Mouse (Mus musculus) ES-Bruce4 (cell line): ENCODE data around the gene Fam124a. TPM values are rescaled to one million over a fixed set of nuclear protein-coding genes. Genes with fewer than 3 reads are reported as not detected.

Source experiments
- H3K27ac ChIP-seq: 2 replicates; pipeline ENCODE4 v1.5.1; 2012; ENCODE audit warnings: low read length, inconsistent platforms; ENCODE audit not compliant: insufficient read depth
- H3K27me3 ChIP-seq: 2 replicates; pipeline ENCODE4 v1.6.1; 2012; ENCODE audit warnings: mild to moderate bottlenecking, low read length, inconsistent platforms; ENCODE audit not compliant: control insufficient read depth, poor library complexity, insufficient read depth, severe bottlenecking
- H3K36me3 ChIP-seq: 2 replicates; pipeline ENCODE4 v1.6.1; 2012; ENCODE audit warnings: inconsistent platforms, mild to moderate bottlenecking, low read length, moderate library complexity; ENCODE audit not compliant: control insufficient read depth, poor library complexity, insufficient read depth, severe bottlenecking
- H3K4me1 ChIP-seq: one replicate; pipeline ENCODE4 v1.8.1; 2011; ENCODE audit warnings: low read length; ENCODE audit not compliant: control insufficient read depth, insufficient read depth
- H3K4me3 ChIP-seq: 2 replicates; pipeline ENCODE4 v1.5.1; 2011; ENCODE audit warnings: low read depth, mild to moderate bottlenecking, low read length
- H3K9ac ChIP-seq: 2 replicates; pipeline ENCODE4 v1.6.1; 2012; ENCODE audit warnings: low read depth, mild to moderate bottlenecking, inconsistent platforms; ENCODE audit not compliant: poor library complexity, severe bottlenecking
- H3K9me3 ChIP-seq: replicated peaks from 2 replicates; pipeline ENCODE4 v1.6.1; 2012; ENCODE audit warnings: mild to moderate bottlenecking, low read length, inconsistent platforms; ENCODE audit not compliant: control insufficient read depth, poor library complexity, insufficient read depth, severe bottlenecking
- CTCF ChIP-seq: IDR thresholded peaks from one replicate; pipeline ENCODE4 v1.8.1; 2011; ENCODE audit warnings: low read depth, low read length
- EP300 ChIP-seq: IDR thresholded peaks from 2 replicates; pipeline ENCODE4 v1.6.1; 2011; ENCODE audit warnings: low read depth, low read length; ENCODE audit not compliant: insufficient read depth
- POLR2A ChIP-seq: IDR thresholded peaks from one replicate; pipeline ENCODE4 v1.8.1; 2011; ENCODE audit warnings: low read length; ENCODE audit not compliant: insufficient read depth
- polyA plus RNA-seq: library from polyadenylated mRNA; stranded (reverse); fragments of >200 nt; gene quantifications from 2 replicates; pipeline ENCODE4 v1.2.4, GENCODE M21; 2011; ENCODE audit warnings: low read depth; ENCODE audit not compliant: missing spikeins, insufficient read depth, insufficient read length

The Fam124a gene
- polyA plus RNA-seq, 1 experiment, result 1.5 TPM

DNA sequence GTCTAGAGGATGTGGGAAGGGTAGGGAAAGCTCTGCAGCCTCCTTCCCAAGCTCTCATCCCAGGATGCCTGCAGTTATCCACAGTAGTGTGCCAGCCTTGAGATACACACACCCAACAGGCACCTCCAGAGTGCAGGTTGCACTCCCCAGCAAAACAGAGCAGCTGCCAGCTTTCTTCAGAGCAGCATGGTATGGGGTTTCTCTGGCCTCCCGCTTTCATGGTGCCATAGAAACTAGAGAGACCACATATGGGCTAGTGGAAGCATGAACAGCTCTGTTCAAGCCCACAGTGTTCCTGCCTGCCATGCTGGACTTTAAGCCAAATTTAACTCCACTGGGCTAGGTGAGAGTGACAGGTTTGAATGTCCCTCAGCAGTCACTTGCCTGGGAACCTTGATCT, 47.3 kb downstream of the Fam124a start:
- Histone ChIP-seq H3K4me1 (no peaks in the 10 kb centered on the region), H3K9ac (no peak overlapping the region), H3K4me3 (no peak overlapping the region), H3K9me3 (no peaks in the 10 kb centered on the region), H3K27ac (no peak overlapping the region), H3K36me3 (no peaks in the 10 kb centered on the region), H3K27me3 (no peaks in the 10 kb centered on the region)
- no peak for TF ChIP-seq POLR2A
- TF ChIP-seq CTCF, result no peak
- TF ChIP-seq EP300, result no peak

DNA sequence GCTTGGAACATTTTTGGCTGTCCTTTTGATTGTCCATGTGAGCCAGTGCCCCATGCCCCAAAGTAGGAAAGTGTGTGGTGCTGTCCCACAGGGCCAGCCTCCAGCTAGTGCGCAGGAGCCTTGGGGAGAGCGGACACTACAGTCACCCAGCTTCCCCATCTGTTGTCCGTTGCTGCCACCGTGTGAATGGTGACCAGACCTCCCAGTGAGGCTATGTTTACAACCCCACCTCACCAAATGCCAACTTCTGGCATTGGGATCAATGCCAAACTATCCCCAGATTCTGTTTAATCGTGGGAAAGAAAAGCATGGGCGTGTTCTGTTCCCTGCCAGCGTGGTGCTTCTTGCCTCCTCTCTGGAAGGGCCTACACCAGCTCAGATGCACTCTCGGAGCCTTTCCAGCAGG, 52.3 kb downstream of the Fam124a start:
- TF ChIP-seq EP300 (no peak), CTCF (no peak), POLR2A (no peak)

GRCm38 (mm10) chr14:62609904-62610303, 54.4 kb downstream of the Fam124a start:
- Histone ChIP-seq H3K36me3 (no peaks in the 10 kb centered on the region), H3K27ac (no peak overlapping the region), H3K27me3 (no peaks in the 10 kb centered on the region), H3K9ac (no peak overlapping the region), H3K9me3 (no peaks in the 10 kb centered on the region), H3K4me1 (no peaks in the 10 kb centered on the region), H3K4me3 (no peak overlapping the region)
- no peak for TF ChIP-seq POLR2A
- no peak for TF ChIP-seq EP300
- no peak for TF ChIP-seq CTCF

More for the DNA sequence above, 52.3 kb downstream of the Fam124a start:
- no peak overlapping the region for H3K4me3 ChIP-seq
- H3K27me3 ChIP-seq, result no peaks in the 10 kb centered on the region
- no peaks in the 10 kb centered on the region for H3K4me1 ChIP-seq
- no peaks in the 10 kb centered on the region for H3K9me3 ChIP-seq
- H3K9ac ChIP-seq, result no peak overlapping the region
- no peaks in the 10 kb centered on the region for H3K36me3 ChIP-seq
- H3K27ac ChIP-seq, result no peak overlapping the region

- no peak overlapping the region for H3K9ac ChIP-seq
- TF ChIP-seq POLR2A (no peak), CTCF (no peak), EP300 (no peak)
- no peaks in the 10 kb centered on the region for H3K9me3 ChIP-seq
- H3K4me1 ChIP-seq, result no peaks in the 10 kb centered on the region
- no peak overlapping the region for H3K27ac ChIP-seq
- no peaks in the 10 kb centered on the region for H3K27me3 ChIP-seq
- H3K36me3 ChIP-seq, result no peaks in the 10 kb centered on the region
- H3K4me3 ChIP-seq, result no peak overlapping the region
Observed at GRCm38 (mm10) chr14:62622393-62622792, 66.9 kb downstream of the Fam124a start.

- no peaks in the 10 kb centered on the region for H3K4me1 ChIP-seq
- H3K27ac ChIP-seq, result no peak overlapping the region
- H3K4me3 ChIP-seq, result no peak overlapping the region
- no peaks in the 10 kb centered on the region for H3K36me3 ChIP-seq
- no peaks in the 10 kb centered on the region for H3K27me3 ChIP-seq
- no peak for TF ChIP-seq CTCF
- TF ChIP-seq EP300, result no peak
- no peak for TF ChIP-seq POLR2A
- no peak overlapping the region for H3K9ac ChIP-seq
- no peaks in the 10 kb centered on the region for H3K9me3 ChIP-seq
Observed at GRCm38 (mm10) chr14:62627951-62628350, 72.4 kb downstream of the Fam124a start.

- H3K4me1 ChIP-seq, result no peaks in the 10 kb centered on the region
- no peak overlapping the region for H3K4me3 ChIP-seq
- H3K27ac ChIP-seq, result no peak overlapping the region
- H3K27me3 ChIP-seq, result no peaks in the 10 kb centered on the region
- H3K36me3 ChIP-seq, result no peaks in the 10 kb centered on the region
- no peak overlapping the region for H3K9ac ChIP-seq
- H3K9me3 ChIP-seq, result no peaks in the 10 kb centered on the region
- TF ChIP-seq EP300 (no peak), POLR2A (no peak), CTCF (no peak)
Observed at GRCm38 (mm10) chr14:62637436-62638344, 82.2 kb downstream of the Fam124a start.
